Mouse (Mus musculus) embryo, embryonic 10 days (tissue): ENCODE results near the gene Arhgap9.
A peak's percentile ranks its signal among the peaks of the same experiment; 100 is the strongest.

Experiments used
- DNase-seq: peaks from one replicate; pipeline ENCODE4 v3.0.0-alpha.2; 2015; ENCODE audit warnings: low spot score

Gene Arhgap9

DNA sequence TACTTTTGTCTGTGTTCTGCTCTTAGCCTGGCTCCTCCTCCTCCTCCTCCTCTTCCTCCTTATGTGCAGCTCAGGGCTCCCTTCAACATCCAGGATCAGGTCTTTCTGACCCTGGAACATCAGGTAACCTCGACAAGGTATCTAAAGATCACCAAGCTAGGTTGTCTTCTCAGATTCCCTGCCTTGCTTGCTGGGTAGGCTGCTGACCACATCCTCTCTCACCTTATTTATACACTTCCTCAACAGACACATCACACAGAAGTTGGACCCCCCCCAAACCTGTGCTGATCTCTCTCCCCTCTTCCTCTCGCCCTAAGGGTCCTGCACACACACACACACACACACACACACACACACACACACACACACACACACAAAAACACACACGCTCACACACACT lies at the start of gene Arhgap9:
Arhgap9 (plus strand) TSS at position 344 of the 400 bp plus-strand sequence.
- no peak for DNase-seq

DNA sequence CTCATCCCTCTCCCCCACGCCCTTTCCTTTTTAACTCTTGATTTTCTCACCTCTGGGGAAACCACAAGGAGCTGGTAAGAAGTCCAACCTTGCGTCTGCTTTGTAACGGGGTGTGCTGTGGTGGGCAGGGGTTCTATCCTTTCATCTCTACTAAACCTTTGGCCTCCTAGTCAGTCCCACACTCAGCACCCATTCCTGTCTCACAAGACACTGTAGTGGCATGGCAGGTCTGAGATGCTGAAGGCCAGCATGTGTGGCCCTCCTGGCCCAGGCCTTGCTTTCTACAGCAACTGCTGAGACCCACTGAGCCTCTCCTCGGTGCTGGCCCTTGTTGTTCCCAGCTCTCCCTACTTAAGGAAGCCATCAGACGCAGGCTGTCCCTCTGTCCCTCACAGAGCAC lies 49.4 kb upstream of the Arhgap9 start:
- no peak for DNase-seq

DNA sequence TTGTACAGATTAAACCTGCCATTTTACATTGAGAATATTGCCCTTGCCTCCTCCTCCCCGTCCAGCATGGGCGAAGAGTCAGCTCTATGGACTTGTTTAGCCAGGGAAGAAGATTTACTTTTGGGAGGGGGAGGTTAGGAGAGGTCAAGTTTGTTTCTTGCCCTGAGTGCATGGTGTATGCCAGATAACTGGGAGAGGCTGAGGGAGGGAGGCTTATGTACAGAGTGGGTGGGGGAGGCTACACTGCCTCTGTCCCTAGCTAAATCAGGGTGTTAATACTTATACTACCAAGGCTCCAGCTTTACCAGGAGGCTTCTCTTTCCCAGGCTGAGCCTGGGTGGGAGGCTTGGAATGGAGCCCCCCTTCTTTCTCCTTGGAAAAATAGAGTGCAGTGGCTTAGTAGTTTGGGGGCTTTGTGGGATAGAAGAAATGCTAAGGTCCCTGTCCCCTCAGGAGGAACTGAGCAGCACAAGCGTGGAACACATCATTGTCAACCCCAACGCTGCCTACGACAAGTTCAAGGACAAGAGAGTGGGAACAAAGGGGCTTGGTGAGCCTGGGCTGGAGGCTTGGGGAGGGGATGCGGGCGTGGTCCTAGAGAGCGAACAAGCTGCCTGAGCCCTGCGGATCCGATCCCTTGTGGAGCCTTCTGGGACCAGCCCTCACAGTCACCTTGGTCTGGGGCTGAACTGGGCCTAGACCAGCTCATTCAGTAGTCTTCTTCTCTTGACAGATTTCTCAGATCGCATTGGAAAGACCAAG lies 47.3 kb upstream of the Arhgap9 start:
- no peak for DNase-seq

DNA sequence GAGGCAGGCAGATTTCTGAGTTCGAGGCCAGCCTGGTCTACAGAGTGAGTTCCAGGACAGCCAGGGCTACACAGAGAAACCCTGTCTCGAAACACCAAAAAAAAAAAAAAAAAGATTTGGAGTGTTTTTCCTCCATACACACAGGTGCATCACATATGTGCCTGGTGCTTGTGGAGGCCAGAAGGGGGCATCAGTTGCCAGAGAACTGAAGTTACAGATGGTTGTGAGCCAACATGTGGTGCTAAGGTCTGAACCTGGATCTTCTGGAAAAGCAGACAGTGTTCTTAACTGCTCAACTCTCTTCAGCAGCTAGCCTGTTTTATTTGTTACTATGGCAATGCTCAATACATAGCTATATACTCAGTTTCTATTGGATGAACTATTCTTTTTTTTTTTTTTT lies 42.0 kb upstream of the Arhgap9 start:
- no peak for DNase-seq

DNA sequence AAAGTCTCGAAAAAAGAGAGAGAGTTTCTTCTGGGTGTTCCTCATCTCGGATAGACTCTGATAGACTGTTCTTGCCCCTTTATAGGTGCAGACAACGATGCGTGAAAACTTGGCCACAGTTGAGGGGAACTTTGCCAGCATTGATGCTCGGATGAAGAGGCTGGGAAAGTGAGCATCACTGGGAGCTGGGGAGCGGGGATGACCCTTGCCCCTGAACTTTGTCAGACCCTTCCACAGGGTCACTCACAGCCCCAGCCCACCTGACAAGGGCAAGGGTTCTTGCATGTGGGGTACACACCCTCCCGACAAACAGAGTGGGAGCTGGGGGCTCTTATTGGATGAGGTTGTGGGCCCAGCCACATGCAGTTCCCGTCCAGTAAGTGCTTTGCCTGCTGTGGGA lies 40.4 kb upstream of the Arhgap9 start:
- DNase-seq: no peak

DNA sequence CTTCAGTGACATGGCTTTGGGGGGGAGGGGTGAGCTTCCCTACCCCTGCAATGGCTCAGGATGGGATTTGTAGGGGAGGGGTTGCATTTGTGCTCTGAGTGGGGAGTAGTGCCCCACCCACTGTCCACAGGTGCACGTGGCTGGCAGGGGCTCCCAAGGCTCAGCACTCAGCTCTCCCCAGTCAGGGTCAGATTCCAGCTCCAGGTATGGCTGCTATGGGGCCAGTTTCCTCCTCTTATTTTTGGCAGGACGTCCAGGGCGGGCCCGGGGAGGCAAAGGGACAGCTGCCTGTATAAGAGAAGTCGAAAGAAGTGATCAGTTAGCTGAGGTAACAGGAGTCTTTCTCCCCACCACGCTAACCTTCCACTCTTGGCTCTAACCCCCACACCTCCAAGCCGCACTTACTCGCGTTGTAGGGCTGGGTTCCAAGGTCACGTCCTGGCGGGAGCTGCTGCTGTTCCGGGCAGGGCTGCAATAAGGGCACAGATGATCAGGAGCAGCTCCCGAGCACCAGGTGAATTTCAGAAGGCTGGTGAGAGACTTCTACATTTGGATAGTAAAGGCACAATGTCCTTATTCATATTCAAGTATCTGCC lies 39.0 kb upstream of the Arhgap9 start:
- no peak for DNase-seq

DNA sequence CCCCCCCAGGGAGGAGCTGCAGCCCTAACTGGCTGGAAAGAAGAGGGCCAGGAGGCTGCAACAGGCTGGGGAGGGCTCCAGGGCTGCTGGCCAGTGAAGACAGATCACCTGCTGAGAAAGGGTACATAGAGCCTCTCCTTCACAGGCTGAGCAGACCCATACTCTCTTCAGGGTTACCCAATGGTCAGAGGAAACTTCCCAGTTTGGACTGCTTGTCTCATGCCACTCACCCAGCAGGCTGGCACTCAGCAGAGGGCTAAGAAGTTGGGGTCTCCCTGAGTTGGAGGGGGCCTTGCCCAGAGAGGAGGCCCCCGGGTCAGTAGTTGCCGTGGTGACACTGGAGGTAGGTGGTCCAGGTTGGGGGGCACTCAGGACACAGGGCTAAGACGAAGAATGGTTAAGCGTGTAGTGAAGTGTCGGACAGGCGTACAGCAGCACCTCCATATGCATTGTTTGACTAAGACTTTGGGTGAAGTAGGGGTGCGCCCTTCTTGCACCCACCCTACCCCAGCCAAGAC lies 37.6 kb upstream of the Arhgap9 start:
- DNase-seq: no peak

DNA sequence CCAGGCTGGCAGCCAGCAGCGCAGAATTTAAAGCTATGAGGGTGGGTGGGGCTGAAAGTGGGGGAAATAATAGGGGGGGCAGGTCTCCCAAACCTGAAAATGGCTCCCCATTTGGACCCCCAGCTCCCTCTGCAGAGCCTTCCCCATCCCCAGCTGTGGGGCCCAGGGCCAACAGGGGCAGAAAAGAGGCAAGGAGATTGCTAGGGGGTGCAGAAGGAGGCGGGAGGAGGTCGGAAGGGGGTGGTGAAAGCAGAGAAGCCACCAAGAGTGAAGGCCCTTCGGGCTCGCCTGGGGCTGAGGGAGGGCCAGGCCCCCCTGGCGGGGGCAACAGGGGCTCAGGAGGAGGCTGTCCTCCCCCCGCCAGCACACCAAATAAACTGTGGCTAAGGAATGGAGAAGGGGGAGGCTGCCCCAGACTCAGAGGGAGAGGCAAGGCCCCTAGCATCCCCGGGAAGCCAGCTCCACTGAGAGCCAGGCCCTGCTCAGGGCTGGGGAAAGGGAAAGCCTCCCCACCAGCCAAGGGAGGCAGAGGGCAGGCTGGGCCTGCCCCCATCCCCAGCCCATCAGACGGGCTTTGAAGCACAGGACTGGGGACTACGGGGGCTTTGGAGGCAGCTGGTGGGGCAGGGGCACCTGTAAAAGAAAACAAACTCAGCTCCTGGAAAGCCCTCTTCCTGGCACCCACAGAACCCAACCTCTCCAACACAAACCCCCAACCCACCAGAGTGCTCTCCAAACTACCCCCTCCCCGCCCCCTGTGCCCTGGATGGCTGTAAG lies 36.9 kb upstream of the Arhgap9 start:
- DNase-seq: no peak

DNA sequence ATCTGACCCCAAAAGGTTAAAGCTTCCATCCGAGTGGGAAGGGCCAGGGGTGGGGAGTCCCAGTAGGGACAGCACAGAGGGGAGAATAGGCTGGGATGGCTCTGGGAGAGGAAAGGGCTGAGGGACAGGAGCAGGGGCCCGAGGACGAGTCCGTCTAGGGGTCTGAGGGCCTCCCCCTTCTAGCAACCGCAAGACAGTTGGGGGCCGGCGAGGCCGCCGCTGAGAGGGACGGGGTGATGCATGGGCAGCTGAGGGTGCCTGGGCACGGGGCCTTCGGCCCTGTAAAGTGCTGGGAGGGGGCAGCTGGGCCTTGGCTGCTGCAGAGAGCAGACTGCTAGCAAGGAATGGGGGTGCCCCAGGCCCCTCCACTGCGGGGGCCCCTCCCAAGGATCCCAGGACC lies 36.1 kb upstream of the Arhgap9 start:
- DNase-seq: no peak

DNA sequence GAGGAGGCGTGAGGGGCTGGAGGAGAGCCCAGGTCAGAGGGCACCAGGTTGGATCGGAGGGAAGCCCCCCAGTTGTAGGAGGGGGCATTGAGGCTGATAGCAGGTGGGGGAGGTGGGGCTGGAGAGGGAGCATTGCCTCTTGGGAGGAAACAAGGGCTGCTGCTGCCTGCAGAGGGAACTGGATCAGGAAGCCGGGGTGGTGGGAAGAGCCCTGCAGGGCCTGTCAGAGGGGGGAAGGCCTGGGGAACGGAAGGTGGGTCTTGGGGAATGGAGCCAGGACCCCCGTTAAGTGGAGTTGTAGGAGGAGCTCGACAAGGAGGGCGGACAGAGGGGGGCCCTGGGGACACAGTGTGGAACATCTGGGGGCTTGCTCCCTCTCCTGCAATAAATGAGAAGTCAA lies 35.6 kb upstream of the Arhgap9 start:
- no peak for DNase-seq

DNA sequence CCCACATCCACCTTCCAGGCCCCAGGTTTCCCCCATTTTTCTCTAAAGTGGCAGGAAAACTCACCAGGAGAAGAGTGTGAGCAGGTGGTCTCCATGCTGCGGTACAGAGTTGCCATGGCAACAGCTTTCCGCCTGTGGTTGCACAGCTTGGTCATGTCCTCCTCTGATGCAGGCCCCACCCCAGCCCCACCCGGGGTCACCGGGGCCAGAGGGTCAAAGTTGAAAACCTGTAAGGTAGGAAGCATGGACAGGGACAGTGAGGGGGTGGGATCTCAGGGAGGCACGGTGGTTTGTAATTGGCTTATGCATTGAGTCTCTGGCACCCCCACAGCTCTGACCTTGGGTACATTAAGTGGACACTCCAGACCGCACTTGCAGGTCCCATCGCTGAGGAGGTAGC lies 35.0 kb upstream of the Arhgap9 start:
- peak; percentile 31 for DNase-seq

DNA sequence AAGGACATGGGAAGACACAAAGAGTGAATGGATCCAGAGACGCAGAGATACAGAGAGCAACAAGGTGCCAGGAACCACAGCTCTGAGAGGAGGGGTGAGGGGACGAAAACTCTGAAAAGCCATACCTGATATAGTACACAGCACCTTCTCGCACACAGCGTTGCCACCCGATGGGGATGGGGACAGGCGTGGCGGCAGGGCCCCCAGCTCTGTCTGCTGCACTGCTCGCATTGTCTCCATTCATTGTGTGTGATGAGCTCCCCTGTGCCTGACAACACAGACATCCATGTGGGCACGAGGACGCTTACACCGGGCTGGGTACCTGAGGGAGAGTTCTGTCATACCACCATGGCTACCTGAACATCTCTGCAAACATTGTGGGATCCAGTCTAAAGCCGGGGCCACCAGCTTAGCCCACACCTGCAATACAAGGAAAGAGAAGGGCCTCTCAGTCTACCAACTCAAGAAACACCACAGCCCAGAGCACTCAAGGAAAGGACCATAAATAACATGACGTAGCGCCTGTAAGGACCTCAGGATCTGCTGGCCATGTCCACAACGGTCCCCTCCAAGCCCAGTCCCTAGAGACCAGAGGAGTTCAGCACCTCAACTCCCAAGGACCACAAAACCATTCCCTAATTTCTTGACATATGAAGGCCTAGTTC lies 34.4 kb upstream of the Arhgap9 start:
- DNase-seq: no peak

DNA sequence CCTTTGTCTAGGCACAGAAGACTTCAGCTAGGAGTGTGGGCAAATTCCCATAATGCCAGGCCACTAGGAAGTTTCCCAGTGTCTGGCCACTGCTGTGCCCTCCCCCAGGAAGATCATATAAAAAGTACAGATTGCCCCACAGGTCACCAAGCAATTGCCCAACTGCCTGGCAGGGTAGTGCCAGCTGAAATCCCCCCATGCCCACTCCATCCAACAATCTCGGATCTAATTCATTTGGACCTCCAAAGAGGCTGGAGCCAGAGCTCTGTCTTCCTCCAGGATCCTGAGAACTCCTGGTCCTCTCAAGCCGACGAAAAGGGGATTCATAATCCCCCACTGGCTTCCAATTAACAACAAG lies 33.8 kb upstream of the Arhgap9 start:
- no peak for DNase-seq

DNA sequence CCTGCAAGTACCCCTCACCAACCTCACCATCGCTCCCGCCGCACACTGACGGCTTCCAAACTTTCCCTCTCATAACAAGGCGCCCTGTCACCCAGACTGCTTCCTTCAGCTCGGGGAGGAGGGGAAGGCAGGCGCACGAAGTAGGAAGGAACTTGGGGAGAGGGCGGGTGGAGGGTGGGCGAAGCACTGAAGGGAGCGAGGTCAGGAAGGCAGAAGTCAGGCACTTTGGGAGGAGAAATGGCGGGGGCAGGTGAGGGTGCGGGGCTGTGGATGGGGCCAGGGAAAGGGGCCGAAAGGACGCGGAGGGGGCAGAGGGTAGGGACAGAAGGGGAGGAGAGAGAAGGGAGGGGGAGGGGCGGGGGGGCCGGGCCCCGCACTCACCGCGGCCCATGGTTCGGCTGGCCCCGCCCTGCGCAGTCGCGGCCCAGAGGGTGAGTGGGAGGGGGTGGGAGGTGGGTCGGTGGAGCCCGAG lies 33.4 kb upstream of the Arhgap9 start:
- peak; percentile 71 for DNase-seq

DNA sequence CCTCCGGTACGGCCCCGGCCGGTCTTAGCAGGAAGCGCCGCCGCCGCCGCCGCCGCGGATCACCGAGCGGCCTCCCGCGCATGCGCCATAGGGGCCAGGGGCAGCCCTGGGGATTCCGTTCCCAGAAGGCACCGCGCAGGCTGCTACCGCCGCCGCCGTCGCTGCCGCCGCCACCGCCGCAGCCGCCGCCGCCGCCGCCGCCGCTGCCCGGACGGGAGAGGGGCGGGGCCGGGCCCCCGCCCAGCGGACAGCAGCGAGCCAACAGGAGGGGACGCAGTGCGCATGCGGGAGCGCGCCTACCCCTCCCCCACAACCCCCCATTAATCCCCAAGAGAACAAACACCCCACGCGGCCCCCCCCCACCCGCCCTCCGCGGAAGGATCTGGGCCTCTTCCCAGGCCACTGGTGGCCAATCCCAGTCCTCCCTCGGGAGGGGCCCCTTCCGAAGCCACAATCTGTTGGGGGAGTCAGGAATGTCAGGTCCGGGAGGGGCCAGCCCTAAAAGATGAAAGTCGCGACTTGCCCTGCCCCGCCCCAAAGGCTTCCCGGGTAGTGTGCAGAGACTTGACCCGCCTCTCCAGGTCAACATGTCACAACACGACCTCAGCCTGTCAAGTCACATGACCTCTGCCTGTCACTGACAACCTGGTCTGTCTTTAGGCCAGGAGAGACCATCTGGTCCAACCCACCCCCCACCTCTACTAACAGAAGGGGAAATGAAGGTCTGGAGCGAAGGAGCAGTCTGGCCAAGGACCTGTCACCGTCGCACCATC lies 32.8 kb upstream of the Arhgap9 start, which contains the start of gene Mbd6:
Mbd6 (minus strand) TSS at position 219 of the 773 bp plus-strand sequence.
- DNase-seq: peak; percentile 91

DNA sequence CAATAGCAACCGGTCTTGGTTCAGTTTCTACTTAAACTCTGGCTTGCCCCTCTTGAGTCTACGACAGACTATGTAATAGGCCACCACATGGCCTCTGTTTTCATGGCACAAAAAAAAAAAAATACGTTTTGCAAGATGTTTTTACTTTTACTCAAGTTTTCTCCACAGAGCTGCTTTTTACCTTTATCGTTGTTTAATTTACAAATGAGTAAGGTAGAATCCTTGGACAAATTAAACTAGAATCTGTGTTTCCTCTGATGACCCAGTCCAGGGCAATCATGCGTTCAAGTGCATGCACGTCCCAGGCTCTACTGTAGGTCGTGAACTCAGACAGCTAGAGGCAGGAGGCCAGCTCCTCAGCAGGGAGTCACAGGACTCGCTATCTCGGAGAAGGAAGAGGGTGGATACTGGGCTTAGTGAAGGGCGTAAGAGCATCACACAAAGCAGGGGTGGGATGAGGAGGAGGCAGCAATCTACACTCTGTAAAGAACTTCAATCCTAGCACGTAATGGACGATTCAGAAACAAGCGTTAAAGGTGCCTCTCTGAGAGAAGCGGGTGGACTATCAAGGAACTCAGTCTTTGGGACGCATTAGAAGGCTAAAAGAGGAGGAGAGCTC lies 32.1 kb upstream of the Arhgap9 start:
- peak; percentile 63 for DNase-seq

DNA sequence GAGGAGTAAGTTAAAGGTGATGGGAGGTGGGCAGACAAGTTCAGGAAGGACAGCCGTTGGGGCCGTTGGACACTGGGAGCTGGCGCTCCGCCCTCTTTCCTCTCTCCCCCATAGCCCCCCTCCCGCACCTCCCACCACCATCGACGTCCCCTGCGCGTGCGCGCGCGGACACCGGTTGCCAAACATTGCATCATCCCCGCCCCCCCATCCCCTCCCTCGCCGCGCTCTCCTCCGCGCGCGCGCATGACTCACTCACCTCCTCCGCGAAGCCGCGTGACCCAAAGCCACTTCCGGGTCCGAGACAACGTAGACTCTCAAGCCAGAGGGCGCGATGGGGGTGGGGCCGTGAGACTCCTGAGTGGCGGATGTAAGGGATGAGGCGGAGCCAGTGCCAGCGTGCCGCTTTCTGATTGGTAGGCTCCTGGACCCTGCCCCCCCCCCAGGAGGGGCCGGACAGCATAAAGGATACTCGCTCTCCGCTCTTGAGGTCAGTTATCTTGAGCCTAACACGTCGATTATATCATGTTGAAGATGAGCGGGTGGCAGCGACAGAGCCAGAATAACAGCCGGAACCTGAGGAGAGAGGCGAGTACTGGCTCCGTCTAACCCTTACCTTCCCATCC lies 31.3 kb upstream of the Arhgap9 start:
- peak; percentile 100 for DNase-seq

DNA sequence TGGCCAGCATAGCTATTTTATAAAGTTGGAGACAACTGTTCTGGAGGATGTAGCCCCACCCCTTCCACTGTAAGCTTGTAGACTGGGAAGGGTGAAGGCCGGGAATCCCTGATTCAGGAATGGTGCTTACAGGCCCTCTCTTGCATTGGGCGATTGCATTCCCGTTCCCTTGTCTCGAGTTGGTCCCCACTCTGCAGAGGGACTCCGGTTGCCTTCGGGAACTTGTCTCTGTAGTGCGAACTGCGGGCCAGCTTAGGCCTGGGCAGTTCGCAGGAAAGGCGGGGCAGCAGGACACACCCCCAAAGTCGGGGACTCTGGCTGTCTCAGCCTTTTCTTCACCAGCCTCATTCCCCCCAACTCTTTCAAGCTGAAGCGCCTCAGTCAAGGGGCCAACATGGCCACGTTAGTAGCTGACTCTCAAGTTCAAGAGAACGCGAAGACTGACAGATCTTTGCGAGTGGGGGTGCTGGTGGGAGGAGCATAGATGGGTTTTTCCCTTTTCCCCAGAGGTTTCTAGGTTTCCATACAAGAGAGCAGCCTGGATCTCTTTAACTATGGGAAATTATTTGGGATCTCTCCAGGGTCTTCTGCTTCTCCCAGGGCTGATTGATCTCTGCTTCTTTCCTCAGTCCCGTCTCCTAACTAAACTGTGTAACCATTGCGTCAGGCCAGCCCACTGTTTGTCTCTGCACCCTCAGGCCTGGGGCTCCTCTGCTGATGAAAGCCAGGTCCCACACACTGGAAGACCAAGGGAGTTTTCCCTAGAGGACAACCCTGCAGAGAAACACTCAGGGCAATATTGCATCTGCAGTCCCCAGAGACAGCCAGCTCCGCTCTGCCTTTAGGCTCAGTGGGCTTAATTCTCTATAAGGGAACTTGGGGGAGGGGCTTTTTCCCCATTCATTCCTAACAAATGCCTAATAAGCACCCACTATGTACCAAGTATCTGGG lies 30.6 kb upstream of the Arhgap9 start:
- peak; percentile 78 for DNase-seq

DNA sequence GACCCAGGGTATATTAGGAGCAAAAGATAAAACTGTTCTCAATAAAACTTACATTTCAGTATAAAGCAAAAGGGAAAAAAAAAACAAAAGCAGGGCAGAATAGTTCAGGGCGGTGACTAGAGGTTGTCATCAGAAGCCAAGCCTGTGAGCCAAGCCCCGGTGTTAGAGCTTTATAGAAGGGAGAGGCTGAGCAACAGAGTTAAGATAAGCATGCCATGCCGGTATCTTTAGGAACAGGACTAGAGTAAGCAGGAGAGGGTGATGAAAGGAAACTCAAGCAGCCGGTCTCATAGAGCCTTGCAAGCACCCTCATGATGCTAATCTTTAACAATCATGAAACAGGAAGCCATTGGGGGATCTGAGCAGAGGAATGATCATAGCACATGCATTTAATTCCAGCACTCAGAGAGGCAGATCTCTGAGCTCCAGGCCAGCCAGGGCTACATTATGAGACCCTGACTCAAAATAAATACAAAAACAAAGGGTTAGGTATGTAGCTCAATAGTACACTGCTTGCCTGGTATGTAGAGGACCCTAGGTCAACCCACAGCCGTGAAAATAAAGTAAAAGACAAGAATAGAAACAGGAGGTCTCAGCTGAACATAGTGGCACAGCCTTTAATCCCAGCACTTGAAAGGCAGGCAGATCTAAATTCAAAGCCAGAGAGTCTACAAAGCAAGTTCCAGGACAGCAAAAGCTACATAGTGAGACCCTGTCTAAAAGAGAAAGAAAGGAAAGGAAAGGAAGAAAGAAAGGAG lies 29.7 kb upstream of the Arhgap9 start:
- no peak for DNase-seq
